Mouse (Mus musculus) heart, embryonic 15.5 days (tissue): ENCODE measurements around the gene Tmem259. TPM values are rescaled to one million over a fixed set of nuclear protein-coding genes. Genes with fewer than 3 reads are reported as not detected.

Experiments used
- ATAC-seq: fragments of 200-750 bp; cut with Nextera tagmentation; replicated peaks from 2 replicates; pipeline ENCODE4 v1.8.0; 2017; ENCODE audit warnings: low read depth, moderate TSS enrichment; ENCODE audit not compliant: insufficient number of reproducible peaks, insufficient read depth, low FRiP score
- H3K27ac ChIP-seq: fragments of 300-500 bp; sonication (generic); 2 replicates; pipeline ENCODE4 v1.5.1; 2015; ENCODE audit warnings: mild to moderate bottlenecking, inconsistent platforms
- H3K27me3 ChIP-seq: fragments of 300-500 bp; sonication (generic); 2 replicates; pipeline ENCODE4 v1.6.1; 2015; ENCODE audit warnings: inconsistent platforms
- H3K36me3 ChIP-seq: fragments of 300-500 bp; sonication (generic); 2 replicates; pipeline ENCODE4 v1.6.1; 2015; ENCODE audit warnings: mild to moderate bottlenecking, inconsistent platforms
- H3K4me1 ChIP-seq: fragments of 300-500 bp; sonication (generic); replicated peaks from 2 replicates; pipeline ENCODE4 v1.6.1; 2015; ENCODE audit warnings: inconsistent platforms
- H3K4me2 ChIP-seq: fragments of 300-500 bp; sonication (generic); 2 replicates; pipeline ENCODE4 v1.6.1; 2015; ENCODE audit warnings: inconsistent platforms, mild to moderate bottlenecking, moderate library complexity
- H3K4me3 ChIP-seq: fragments of 300-500 bp; sonication (generic); 2 replicates; pipeline ENCODE4 v1.5.1; 2015; ENCODE audit warnings: mild to moderate bottlenecking, inconsistent platforms
- H3K9ac ChIP-seq: fragments of 300-500 bp; sonication (generic); 2 replicates; pipeline ENCODE4 v1.6.1; 2015; ENCODE audit warnings: mild to moderate bottlenecking, inconsistent platforms
- H3K9me3 ChIP-seq: fragments of 300-500 bp; sonication (generic); replicated peaks from 2 replicates; pipeline ENCODE4 v1.6.1; 2016; ENCODE audit warnings: inconsistent platforms
- WGBS: fragments of 180-500 bp; shearing (Covaris S2); methylation state at CpG from one replicate; pipeline ENCODE4 v1.1.7; 2015; ENCODE audit warnings: mixed read lengths; 5-methylcytosine and 5-hydroxymethylcytosine counted together
- polyA plus RNA-seq: library from polyadenylated mRNA; unstranded; fragments of >200 nt; fragmentation: Nextera tagmentation; extraction: Ambion mirVana; gene quantifications from 2 replicates; pipeline ENCODE4 v1.2.1, GENCODE M21; 2015

The Tmem259 gene
- polyA plus RNA-seq, 1 experiment from 2014 or later, result 16.2 TPM

- H3K9ac ChIP-seq, result peak overlapping the region; percentile 56
- no peak for ATAC-seq
- H3K4me3 ChIP-seq, result peak overlapping the region; percentile 74
- H3K36me3 ChIP-seq, result peaks cover 6% of the 10 kb centered on the region
- peaks cover 68% of the 10 kb centered on the region for H3K4me1 ChIP-seq
- H3K27me3 ChIP-seq, result no peaks in the 10 kb centered on the region
- H3K4me2 ChIP-seq, result peak overlapping the region; percentile 75
- WGBS, result 20% methylated on average over 6 of the region's 6 CpGs
- H3K27ac ChIP-seq, result peak overlapping the region; percentile 92
- H3K9me3 ChIP-seq, result no peaks in the 10 kb centered on the region
These were observed 2.2 kb upstream of the Tmem259 start for GRCm38 (mm10) chr10:79986232-79986878.

GRCm38 (mm10) chr10:79985334-79986231, 1.5 kb upstream of the Tmem259 start:
- no peaks in the 10 kb centered on the region for H3K27me3 ChIP-seq
- H3K4me2 ChIP-seq, result peak overlapping the region; percentile 75
- H3K9ac ChIP-seq, result peak overlapping the region; percentile 56
- no peaks in the 10 kb centered on the region for H3K9me3 ChIP-seq
- peak overlapping the region; percentile 74 for H3K4me3 ChIP-seq
- no peaks in the 10 kb centered on the region for H3K36me3 ChIP-seq
- H3K27ac ChIP-seq, result peak overlapping the region; percentile 92
- 3% methylated on average over 35 of the region's 35 CpGs for WGBS
- H3K4me1 ChIP-seq, result peaks cover 61% of the 10 kb centered on the region
- no peak for ATAC-seq

DNA sequence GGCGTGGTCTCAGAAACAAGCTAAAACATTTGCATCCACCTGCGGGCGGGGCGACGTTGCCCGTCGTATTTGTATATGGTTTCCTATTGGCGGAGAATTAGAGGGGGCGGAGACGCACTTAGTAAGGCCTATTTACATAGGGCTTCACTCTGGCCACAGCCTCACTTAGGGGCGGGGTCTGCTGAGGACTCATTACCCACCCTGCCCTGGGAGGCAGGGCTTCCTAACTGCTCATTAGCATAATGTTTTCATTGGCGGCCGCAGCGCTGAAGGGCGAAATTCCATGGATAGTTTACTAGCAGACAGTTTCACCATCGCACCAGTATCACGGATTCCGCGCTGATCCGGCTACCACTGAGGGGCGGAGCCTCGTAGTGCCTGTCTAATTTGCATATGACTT, 741 bp upstream of the Tmem259 start:
- Histone ChIP-seq H3K27ac (peak overlapping the region; percentile 92), H3K4me2 (peak overlapping the region; percentile 75), H3K4me1 (peaks cover 61% of the 10 kb centered on the region), H3K4me3 (peak overlapping the region; percentile 74), H3K9ac (peak overlapping the region; percentile 92), H3K27me3 (no peaks in the 10 kb centered on the region), H3K36me3 (no peaks in the 10 kb centered on the region), H3K9me3 (no peaks in the 10 kb centered on the region)
- peak; percentile 92 for ATAC-seq
- under 1% methylated on average over 22 of the region's 22 CpGs for WGBS

GRCm38 (mm10) chr10:79983670-79984069, 460 bp downstream of the Tmem259 start:
- H3K4me1 ChIP-seq, result peaks cover 55% of the 10 kb centered on the region
- no peaks in the 10 kb centered on the region for H3K9me3 ChIP-seq
- peak overlapping the region; percentile 75 for H3K4me2 ChIP-seq
- peak overlapping the region; percentile 92 for H3K27ac ChIP-seq
- H3K4me3 ChIP-seq, result peak overlapping the region; percentile 74
- ATAC-seq, result no peak
- H3K36me3 ChIP-seq, result peaks cover 8% of the 10 kb centered on the region
- H3K9ac ChIP-seq, result peak overlapping the region; percentile 92
- WGBS, result under 1% methylated on average over 21 of the region's 21 CpGs
- H3K27me3 ChIP-seq, result no peaks in the 10 kb centered on the region

DNA sequence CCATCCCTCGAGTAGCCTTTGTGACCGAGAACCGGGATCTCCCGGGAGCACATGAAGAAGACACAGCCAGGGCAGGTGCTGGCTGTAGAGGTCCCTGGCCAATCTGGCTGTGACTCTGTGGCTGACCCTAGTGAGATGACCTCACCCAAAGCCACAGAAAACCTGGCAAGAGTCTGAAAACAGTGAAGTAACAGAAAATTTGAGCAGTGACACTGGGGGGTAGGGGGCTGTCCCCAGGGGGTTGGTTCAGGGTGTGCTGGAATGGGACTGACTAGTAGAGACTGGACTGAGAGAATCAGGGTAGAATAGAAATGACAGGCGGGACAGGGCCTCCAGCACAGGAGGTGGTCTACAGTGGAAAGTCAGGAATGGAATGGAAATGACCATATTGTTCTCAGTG, 925 bp downstream of the Tmem259 start:
- ATAC-seq, result no peak
- Histone ChIP-seq H3K27ac (peak overlapping the region; percentile 92), H3K4me2 (peak overlapping the region; percentile 75), H3K27me3 (no peaks in the 10 kb centered on the region), H3K4me1 (peaks cover 53% of the 10 kb centered on the region), H3K9me3 (no peaks in the 10 kb centered on the region), H3K36me3 (peaks cover 13% of the 10 kb centered on the region), H3K4me3 (peak overlapping the region; percentile 74), H3K9ac (peak overlapping the region; percentile 92)
- WGBS, result 72% methylated on average over 5 of the region's 5 CpGs

DNA sequence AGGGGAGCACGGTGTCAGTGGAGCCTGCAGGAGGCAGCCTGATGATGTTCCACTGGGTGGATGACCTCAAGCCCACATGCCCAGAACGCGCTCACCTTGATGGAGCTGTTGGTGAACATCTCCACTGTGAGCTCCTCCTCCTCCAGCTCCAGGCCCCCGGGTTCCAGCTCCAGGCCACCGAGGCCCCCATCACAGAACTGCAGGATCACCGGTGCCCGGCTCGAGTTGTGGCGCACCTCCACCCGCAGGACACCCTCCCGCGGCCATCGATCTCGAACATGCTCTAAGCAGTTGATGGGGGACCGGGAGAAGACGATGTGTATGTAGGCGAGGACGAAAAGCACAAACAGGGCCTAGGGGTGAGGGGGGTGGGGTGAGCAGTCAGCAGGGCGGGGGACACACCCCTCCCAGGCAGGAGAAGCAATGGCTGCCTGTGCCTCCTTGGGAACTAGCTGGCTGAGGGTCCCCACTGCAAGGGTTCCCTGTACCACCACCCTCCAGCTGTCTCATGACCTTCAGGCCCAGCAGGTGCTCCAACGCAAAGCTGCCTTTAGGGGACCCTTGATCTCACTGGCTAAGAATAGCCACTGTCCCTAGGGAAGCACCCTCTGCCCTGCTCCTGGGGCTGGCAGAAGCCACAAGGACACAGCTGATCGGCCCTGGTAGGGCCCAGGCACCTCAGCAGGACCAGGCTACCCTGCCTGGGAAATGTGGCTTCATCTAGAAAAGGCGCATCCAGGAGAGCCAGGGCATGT, 4.6 kb downstream of the Tmem259 start:
- Histone ChIP-seq H3K36me3 (peaks cover 45% of the 10 kb centered on the region), H3K27ac (peak overlapping the region; percentile 40; the same call in 1 of the 2 replicates), H3K9me3 (no peaks in the 10 kb centered on the region), H3K4me3 (no peak overlapping the region), H3K9ac (no peak overlapping the region), H3K4me1 (peaks cover 27% of the 10 kb centered on the region), H3K4me2 (no peak overlapping the region), H3K27me3 (no peaks in the 10 kb centered on the region)
- WGBS, result 86% methylated on average over 22 of the region's 22 CpGs
- no peak for ATAC-seq

- peaks cover 45% of the 10 kb centered on the region for H3K36me3 ChIP-seq
- no peak for ATAC-seq
- H3K9me3 ChIP-seq, result no peaks in the 10 kb centered on the region
- peaks cover 6% of the 10 kb centered on the region for H3K27me3 ChIP-seq
- H3K27ac ChIP-seq, result no peak overlapping the region
- H3K4me2 ChIP-seq, result no peak overlapping the region
- no peak overlapping the region for H3K9ac ChIP-seq
- WGBS, result 91% methylated on average over 21 of the region's 21 CpGs
- H3K4me1 ChIP-seq, result peaks cover 22% of the 10 kb centered on the region
- H3K4me3 ChIP-seq, result no peak overlapping the region
These were observed 6.1 kb downstream of the Tmem259 start for GRCm38 (mm10) chr10:79978061-79978460.

- peaks cover 45% of the 10 kb centered on the region for H3K36me3 ChIP-seq
- H3K4me2 ChIP-seq, result no peak overlapping the region
- peaks cover 20% of the 10 kb centered on the region for H3K4me1 ChIP-seq
- no peak overlapping the region for H3K4me3 ChIP-seq
- H3K27me3 ChIP-seq, result peaks cover 13% of the 10 kb centered on the region
- H3K9ac ChIP-seq, result no peak overlapping the region
- H3K27ac ChIP-seq, result no peak overlapping the region
- ATAC-seq, result no peak
- H3K9me3 ChIP-seq, result no peaks in the 10 kb centered on the region
- 83% methylated on average over 28 of the region's 28 CpGs for WGBS
These were observed 6.8 kb downstream of the Tmem259 start for GRCm38 (mm10) chr10:79977324-79977723.

DNA sequence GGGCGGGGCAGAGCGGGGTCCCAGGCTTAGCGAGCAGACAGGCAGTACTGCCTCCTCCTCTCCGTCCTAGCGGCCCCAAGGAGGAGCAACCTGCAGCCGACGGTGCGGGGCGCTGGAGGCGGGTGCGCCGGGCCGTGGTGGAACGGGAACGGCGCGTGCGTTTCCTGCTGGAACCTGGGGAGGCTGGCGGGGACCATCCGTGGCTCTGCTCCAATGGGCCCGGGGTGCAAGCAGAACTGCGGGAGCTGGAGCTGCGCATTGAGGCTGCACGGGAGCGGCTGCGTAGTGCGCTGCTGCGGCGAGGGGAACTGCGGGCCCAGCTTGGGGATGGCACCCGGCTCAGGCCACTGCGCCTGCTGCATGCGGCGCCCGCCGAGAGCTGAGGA, 7.4 kb downstream of the Tmem259 start:
- no peak overlapping the region for H3K4me3 ChIP-seq
- H3K36me3 ChIP-seq, result peaks cover 45% of the 10 kb centered on the region
- H3K9me3 ChIP-seq, result no peaks in the 10 kb centered on the region
- no peak overlapping the region for H3K27ac ChIP-seq
- WGBS, result 79% methylated on average over 36 of the region's 36 CpGs
- no peak overlapping the region for H3K4me2 ChIP-seq
- H3K9ac ChIP-seq, result no peak overlapping the region
- peaks cover 20% of the 10 kb centered on the region for H3K27me3 ChIP-seq
- H3K4me1 ChIP-seq, result peaks cover 16% of the 10 kb centered on the region
- no peak for ATAC-seq

DNA sequence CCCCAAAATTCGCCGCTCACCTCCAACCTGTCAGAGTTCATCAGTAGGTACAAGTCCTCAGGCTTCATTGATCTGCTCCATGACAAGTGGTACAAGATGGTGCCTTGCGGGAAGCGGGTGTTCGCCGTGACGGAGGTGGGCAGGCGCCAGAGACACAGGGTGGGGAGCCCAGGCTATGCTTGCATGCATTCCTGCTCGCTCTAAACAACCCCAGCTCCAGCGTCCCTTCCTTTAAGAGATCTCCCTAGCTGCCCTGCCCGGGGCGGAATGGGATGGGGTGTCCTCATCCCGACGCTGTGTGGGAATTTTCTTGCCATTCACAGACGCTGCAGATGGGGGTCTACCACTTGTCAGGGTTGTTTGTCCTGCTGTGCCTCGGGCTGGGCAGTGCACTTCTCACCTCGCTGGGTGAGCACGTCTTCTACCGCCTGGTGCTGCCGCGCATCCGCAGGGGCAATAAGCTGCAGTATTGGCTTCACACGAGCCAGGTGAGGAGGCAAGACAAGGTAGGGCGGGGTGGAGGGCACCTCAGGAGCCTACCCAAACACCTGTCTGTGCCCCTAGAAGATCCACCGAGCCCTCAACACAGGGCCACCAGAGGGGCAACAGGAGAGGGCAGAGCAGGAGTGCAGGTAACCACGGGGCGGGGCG, 7.9 kb downstream of the Tmem259 start:
- Histone ChIP-seq H3K36me3 (peaks cover 45% of the 10 kb centered on the region), H3K9me3 (no peaks in the 10 kb centered on the region), H3K27me3 (peaks cover 25% of the 10 kb centered on the region), H3K27ac (no peak overlapping the region), H3K9ac (no peak overlapping the region), H3K4me1 (peaks cover 14% of the 10 kb centered on the region), H3K4me2 (no peak overlapping the region), H3K4me3 (no peak overlapping the region)
- ATAC-seq, result no peak
- 83% methylated on average over 28 of the region's 28 CpGs for WGBS

GRCm38 (mm10) chr10:79974668-79975067, 9.5 kb downstream of the Tmem259 start:
- peaks cover 38% of the 10 kb centered on the region for H3K27me3 ChIP-seq
- H3K9me3 ChIP-seq, result no peaks in the 10 kb centered on the region
- no peak overlapping the region for H3K4me3 ChIP-seq
- 85% methylated on average over 8 of the region's 8 CpGs for WGBS
- H3K27ac ChIP-seq, result no peak overlapping the region
- peaks cover 15% of the 10 kb centered on the region for H3K4me1 ChIP-seq
- peaks cover 45% of the 10 kb centered on the region for H3K36me3 ChIP-seq
- no peak overlapping the region for H3K4me2 ChIP-seq
- no peak for ATAC-seq
- no peak overlapping the region for H3K9ac ChIP-seq
